In genomic region chr3:90265932-90266741, GRCm38 (mm10) we compare ENCODE assay signal across 1 mouse cellular context.
TF ChIP-seq lines count a peak whose summit lies in the region.

No protein-coding gene starts in this region.

TF ChIP-seq in ES-E14, 5 proteins besides CTCF, POLR2A, EP300 and RAD21:
- TF ChIP-seq HCFC1 (IDR thresholded peaks at IDR 0.05; ENCODE audit: borderline replicate concordance, insufficient read depth, low read length) (no peak), MAFK (IDR thresholded peaks at IDR 0.05; ENCODE audit: insufficient read depth, low read depth, low read length) (no peak), CHD2 (IDR thresholded peaks at IDR 0.05; ENCODE audit: low read depth, low read length) (no peak), ZNF384 (IDR thresholded peaks at IDR 0.05; ENCODE audit: low read depth, low read length) (no peak), ZC3H11A (IDR thresholded peaks at IDR 0.05; ENCODE audit: borderline replicate concordance, low read depth, low read length) (no peak)
TF ChIP-seq in ES-E14: peak in this region for 0.
